Comparison of ENCODE assay signal across 9 mouse cellular contexts in the genomic region with DNA sequence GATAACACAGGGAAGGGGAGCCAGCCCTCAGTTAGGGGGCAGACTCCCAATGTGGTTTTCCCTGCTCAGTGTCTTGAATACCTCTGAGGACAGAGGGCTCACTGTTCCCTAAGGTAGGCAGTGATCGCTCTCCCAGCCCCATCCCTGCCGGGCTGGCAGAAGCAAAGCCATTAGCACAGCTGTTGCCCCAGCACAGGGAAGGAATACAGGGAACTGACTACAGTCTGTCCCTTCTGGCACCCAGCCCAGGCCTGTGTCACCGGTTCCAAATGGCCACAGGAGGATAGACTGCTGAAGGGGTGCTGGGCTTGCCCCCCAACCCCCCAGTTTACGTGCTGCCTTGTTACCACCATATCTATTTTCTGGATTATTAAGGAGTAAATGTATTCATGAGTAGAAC. TPM values are rescaled to one million over a fixed set of nuclear protein-coding genes. Genes with fewer than 3 reads are reported as not detected.
A peak's percentile ranks its signal among the peaks of the same experiment; 100 is the strongest.
DNase-seq lines count a peak whose midpoint lies in the region; ATAC-seq and TF ChIP-seq lines count a peak whose summit lies in the region.
"Had no signal": no experiment of that assay in that cellular context is flagged by ENCODE, and none has a peak within 500 bp of the region (broad histone marks: within the 10 kb centered on the region; RNA-seq: fewer than 3 reads in every experiment).

No protein-coding gene starts in this region.

- TF ChIP-seq CTCF in E14TG2a.4 (conservative IDR thresholded peaks at IDR 0.05; ENCODE audit: low read length): no peak
- peak; percentile 2; the same call in 1 of the 2 replicates for TF ChIP-seq CTCF in stomach, postnatal 0 days (IDR thresholded peaks at IDR 0.05; ENCODE audit: low read depth)

- H3K9ac ChIP-seq in embryonic facial prominence, embryonic 14.5 days (ENCODE audit: low read depth, low read length): no peak overlapping the region
- no peak overlapping the region for H3K9ac ChIP-seq in limb, embryonic 15.5 days
- no peak overlapping the region for H3K9ac ChIP-seq in stomach, postnatal 0 days (ENCODE audit: low read length)

- H3K36me3 ChIP-seq in E14TG2a.4 (ENCODE audit: insufficient read depth, low read length): peaks cover 20% of the 10 kb centered on the region
- H3K36me3 ChIP-seq in embryonic facial prominence, embryonic 14.5 days (ENCODE audit: control insufficient read depth, insufficient read depth, low read length): no peaks in the 10 kb centered on the region
- 0 out of 2 replicates have a peak, but pooled peaks cover 3% of the 10 kb centered on the region for H3K36me3 ChIP-seq in limb, embryonic 15.5 days
- no peaks in the 10 kb centered on the region for H3K36me3 ChIP-seq in stomach, postnatal 0 days (ENCODE audit: control insufficient read depth, insufficient read depth, low read length)

- TF ChIP-seq EP300 in stomach, postnatal 0 days (optimal IDR thresholded peaks at IDR 0.05): no peak

- peak; percentile 82 for DNase-seq in gastrocnemius, postnatal 10 days
- DNase-seq in gastrocnemius, adult 8-10 months (ENCODE audit: low spot score in 2 of 2): no peak
- peak; percentile 88 for DNase-seq in embryonic facial prominence, embryonic 14.5 days (ENCODE audit: low spot score)
- DNase-seq in heart, postnatal 10 days: peak; percentile 74 to 81
- peak; percentile 74 for DNase-seq in stomach, postnatal 0 days (ENCODE audit: low spot score)
- DNase-seq in T-cell, adult 2 months (ENCODE audit: low spot score): no peak

- no peaks in the 10 kb centered on the region for H3K9me3 ChIP-seq in E14TG2a.4 (ENCODE audit: low read length)
- H3K9me3 ChIP-seq in embryonic facial prominence, embryonic 14.5 days (ENCODE audit: control insufficient read depth, low read length): no peaks in the 10 kb centered on the region
- H3K9me3 ChIP-seq in limb, embryonic 15.5 days: no peaks in the 10 kb centered on the region
- no peaks in the 10 kb centered on the region for H3K9me3 ChIP-seq in stomach, postnatal 0 days (ENCODE audit: control insufficient read depth, low read length)

- ATAC-seq in embryonic facial prominence, embryonic 14.5 days (ENCODE audit: low read depth): peak; percentile 66
- ATAC-seq in limb, embryonic 15.5 days (ENCODE audit: insufficient number of reproducible peaks, low FRiP score, low TSS enrichment, low read depth): peak; percentile 71
- peak; percentile 17; the same call in 1 of the 2 replicates for ATAC-seq in stomach, postnatal 0 days (ENCODE audit: low FRiP score, low TSS enrichment)

- H3K27me3 ChIP-seq in E14TG2a.4 (ENCODE audit: insufficient read depth, low read length): peaks cover 11% of the 10 kb centered on the region
- no peaks in the 10 kb centered on the region for H3K27me3 ChIP-seq in embryonic facial prominence, embryonic 14.5 days (replicated peaks; ENCODE audit: control insufficient read depth, insufficient read depth, low read length)
- H3K27me3 ChIP-seq in limb, embryonic 15.5 days: no peaks in the 10 kb centered on the region
- no peaks in the 10 kb centered on the region for H3K27me3 ChIP-seq in stomach, postnatal 0 days (ENCODE audit: control insufficient read depth, insufficient read depth, low read length)

- peaks cover 83% of the 10 kb centered on the region for H3K4me1 ChIP-seq in E14TG2a.4 (replicated peaks; ENCODE audit: low read depth, low read length)
- peaks cover 20% of the 10 kb centered on the region; the same call in 1 of the 2 replicates for H3K4me1 ChIP-seq in embryonic facial prominence, embryonic 14.5 days (ENCODE audit: control insufficient read depth, insufficient read depth, low read length)
- peaks cover 59% of the 10 kb centered on the region for H3K4me1 ChIP-seq in limb, embryonic 15.5 days
- peaks cover 14% of the 10 kb centered on the region for H3K4me1 ChIP-seq in stomach, postnatal 0 days (replicated peaks; ENCODE audit: control insufficient read depth, insufficient read depth)

- peak overlapping the region; percentile 53 for H3K27ac ChIP-seq in embryonic facial prominence, embryonic 14.5 days (replicated peaks; ENCODE audit: low read depth, low read length)
- peak overlapping the region; percentile 74 for H3K27ac ChIP-seq in limb, embryonic 15.5 days
- no peak overlapping the region; the same call in 1 of the 2 replicates for H3K27ac ChIP-seq in stomach, postnatal 0 days (replicated peaks)

- intact Hi-C loops in heart, postnatal 10 days (cut with DNase I): no loop called here

- H3K4me2 ChIP-seq in embryonic facial prominence, embryonic 14.5 days (ENCODE audit: low read depth, low read length): no peak overlapping the region
- 0 out of 2 replicates have a peak overlapping the region, but pooled peaks have one; percentile 5 for H3K4me2 ChIP-seq in limb, embryonic 15.5 days
- no peak overlapping the region for H3K4me2 ChIP-seq in stomach, postnatal 0 days (replicated peaks; ENCODE audit: low read depth)

- H3K4me3 ChIP-seq in E14TG2a.4 (replicated peaks; ENCODE audit: low read length): peak overlapping the region; percentile 35; the same call in 1 of the 2 replicates
- H3K4me3 ChIP-seq in embryonic facial prominence, embryonic 14.5 days (ENCODE audit: low read depth, low read length): no peak overlapping the region
- no peak overlapping the region for H3K4me3 ChIP-seq in limb, embryonic 15.5 days
- H3K4me3 ChIP-seq in stomach, postnatal 0 days (ENCODE audit: low read depth, low read length): no peak overlapping the region

- WGBS in embryonic facial prominence, embryonic 14.5 days: 34% methylated on average over 4 of the region's 4 CpGs
- WGBS in limb, embryonic 15.5 days: 41% methylated on average over 4 of the region's 4 CpGs
- 28% methylated on average over 4 of the region's 4 CpGs for WGBS in stomach, postnatal 0 days

RNA-seq across cellular contexts. Expression of a gene that starts 7.2 kb away (rescaled TPM):
- total RNA-seq in gastrocnemius, postnatal 10 days (2021): 10 to 100 TPM; 26.2 to 31.6 TPM
- total RNA-seq in gastrocnemius, adult 8-10 months (2022): 1 to 10 TPM; 2.1 to 3.7 (median 3.1) TPM
- 61.6 and 62.1 TPM in 2 replicates for polyA plus RNA-seq in embryonic facial prominence, embryonic 14.5 days (2014; fragmentation: Nextera tagmentation; extraction: Ambion mirVana)
- 10 to 100 TPM; 30.4 to 36.7 TPM for total RNA-seq in heart, postnatal 10 days (2021)
- polyA plus RNA-seq in limb, embryonic 15.5 days (2015; fragmentation: Nextera tagmentation; extraction: Ambion mirVana): 76.0 and 86.0 TPM in 2 replicates
- 111 and 121 TPM in 2 replicates for polyA plus RNA-seq in stomach, postnatal 0 days (2015; fragmentation: Nextera tagmentation; extraction: Ambion mirVana)

RNA-seq across cellular contexts. Expression of a gene that starts 21.3 kb away (rescaled TPM):
- total RNA-seq in gastrocnemius, postnatal 10 days (2021): not detected
- total RNA-seq in gastrocnemius, adult 8-10 months (2022): not detected
- polyA plus RNA-seq in embryonic facial prominence, embryonic 14.5 days (2014; fragmentation: Nextera tagmentation; extraction: Ambion mirVana): not detected in 2 replicates
- total RNA-seq in heart, postnatal 10 days (2021): not detected
- not detected in 2 replicates for polyA plus RNA-seq in limb, embryonic 15.5 days (2015; fragmentation: Nextera tagmentation; extraction: Ambion mirVana)
- not detected in 2 replicates for polyA plus RNA-seq in stomach, postnatal 0 days (2015; fragmentation: Nextera tagmentation; extraction: Ambion mirVana)
- total RNA-seq: ES-E14 had no signal

RNA-seq across cellular contexts. Expression of a gene that starts 41.5 kb away (rescaled TPM):
- not detected for total RNA-seq in gastrocnemius, postnatal 10 days (2021)
- total RNA-seq in gastrocnemius, adult 8-10 months (2022): not detected
- polyA plus RNA-seq in embryonic facial prominence, embryonic 14.5 days (2014; fragmentation: Nextera tagmentation; extraction: Ambion mirVana): not detected in 2 replicates
- under 1 TPM in 1 of 2 experiments, not detected in 1; 0.87 TPM for total RNA-seq in heart, postnatal 10 days (2021)
- polyA plus RNA-seq in limb, embryonic 15.5 days (2015; fragmentation: Nextera tagmentation; extraction: Ambion mirVana): 0.20 TPM in 1 of 2 replicates, not detected in the other
- polyA plus RNA-seq in stomach, postnatal 0 days (2015; fragmentation: Nextera tagmentation; extraction: Ambion mirVana): 18.1 and 22.4 TPM in 2 replicates

Comparison
In these comparisons a context has a peak if more than half of its experiments do, and no peak if none do; other contexts are left out.
1. DNase-seq: peak in gastrocnemius, postnatal 10 days (single experiment), embryonic facial prominence, embryonic 14.5 days (single experiment), heart, postnatal 10 days (2 of 2) and stomach, postnatal 0 days (single experiment); none in gastrocnemius, adult 8-10 months (0 of 2) and T-cell, adult 2 months (single experiment).
2. RNA of a gene that starts 7.2 kb away (total RNA-seq): 30.4 to 36.7 TPM in heart, postnatal 10 days and 26.2 to 31.6 TPM in gastrocnemius, postnatal 10 days; 2.1 to 3.7 TPM in gastrocnemius, adult 8-10 months; every median in the first group is over 4 times any median in the second.
3. ATAC-seq: peak in every context shown above with its lines; median percentile 71 in limb, embryonic 15.5 days; 66 in embryonic facial prominence, embryonic 14.5 days; 17 in stomach, postnatal 0 days.